Mouse (Mus musculus) heart, embryonic 10.5 days (tissue): ENCODE data around the gene Mrc1. TPM values are rescaled to one million over a fixed set of nuclear protein-coding genes. Genes with fewer than 3 reads are reported as not detected.

Experiments used
- microRNA counts: library from miRNA; unstranded; fragments of <30 nt; microRNA quantifications from one replicate; lab custom pipeline; 2017
- microRNA-seq: library from miRNA; unstranded; fragments of <30 nt; microRNA quantifications from one replicate; pipeline ENCODE4, GENCODE M21; 2017
- polyA plus RNA-seq: library from polyadenylated mRNA; unstranded; fragments of >200 nt; fragmentation: Nextera tagmentation; extraction: Ambion mirVana; gene quantifications from 2 replicates; pipeline ENCODE4 v1.2.1, GENCODE M21; 2016

Mrc1 gene
- polyA plus RNA-seq, 1 experiment from 2014 or later = 1.6 TPM

MicroRNAs encoded within 50 kb of the gene (microRNA counts, 519-probe panel; counts per million panel counts)
- microRNA mmu-miR-511 (lab: Ali Mortazavi, UCI) = not detected

Small RNA genes within 50 kb of the gene (microRNA-seq; reads per million reads assigned to microRNA genes)
- 0.76 reads per million for gene Mir511

Other genes with a start within 250 kb of the Mrc1 start
- gene Hacd1, start 173.3 kb upstream of the Mrc1 start, polyA plus RNA-seq = 190 and 271 TPM in 2 replicates
- 67.3 and 72.6 TPM in 2 replicates for gene Stam, start 155.3 kb upstream of the Mrc1 start, polyA plus RNA-seq
- 0.06 TPM in 1 of 2 replicates, not detected in the other for gene Tmem236, start 54.9 kb upstream of the Mrc1 start, polyA plus RNA-seq
- gene Slc39a12, start 158.9 kb downstream of the Mrc1 start, polyA plus RNA-seq = not detected in 2 replicates